Mouse (Mus musculus) lung, embryonic 16.5 days (tissue): ENCODE measurements at regions not wholly inside any gene's neighbourhood (a gene's known extent, or its start where the extent isn't known, plus 50 kb on each side); places are given as distances from the start of the nearest gene placed in this dataset.

ENCODE experiments used
- ATAC-seq: fragments of 200-750 bp; cut with Nextera tagmentation; 2 replicates; pipeline ENCODE4 v1.8.0; 2017; ENCODE audit warnings: low read depth, mild to moderate bottlenecking, moderate library complexity
- H3K27ac ChIP-seq: fragments of 300-500 bp; sonication (generic); 2 replicates; pipeline ENCODE4 v1.5.1; 2014; ENCODE audit warnings: mild to moderate bottlenecking, control low read depth, low read length
- H3K27me3 ChIP-seq: fragments of 300-500 bp; sonication (generic); 2 replicates; pipeline ENCODE4 v1.6.1; 2014; ENCODE audit warnings: low read depth, low read length, mixed read lengths; ENCODE audit not compliant: control insufficient read depth, insufficient read depth
- H3K36me3 ChIP-seq: fragments of 300-500 bp; sonication (generic); 2 replicates; pipeline ENCODE4 v1.6.1; 2014; ENCODE audit warnings: low read length; ENCODE audit not compliant: control insufficient read depth, insufficient read depth
- H3K4me1 ChIP-seq: fragments of 300-500 bp; sonication (generic); replicated peaks from 2 replicates; pipeline ENCODE4 v1.6.1; 2014; ENCODE audit warnings: low read length, mixed read lengths; ENCODE audit not compliant: control insufficient read depth, insufficient read depth
- H3K4me2 ChIP-seq: fragments of 300-500 bp; sonication (generic); 2 replicates; pipeline ENCODE4 v1.6.1; 2014; ENCODE audit warnings: low read depth, low read length, control low read depth
- H3K4me3 ChIP-seq: fragments of 300-500 bp; sonication (generic); 2 replicates; pipeline ENCODE4 v1.5.1; 2014; ENCODE audit warnings: mild to moderate bottlenecking, low read length, control low read depth
- H3K9ac ChIP-seq: fragments of 300-500 bp; sonication (generic); 2 replicates; pipeline ENCODE4 v1.6.1; 2014; ENCODE audit warnings: low read length, control low read depth
- H3K9me3 ChIP-seq: fragments of 300-500 bp; sonication (generic); 2 replicates; pipeline ENCODE4 v1.6.1; 2016; ENCODE audit warnings: low read length; ENCODE audit not compliant: control insufficient read depth
- WGBS: fragments of 180-500 bp; shearing (Covaris S2); extraction: QIAGEN DNeasy Blood & Tissue Kit; methylation state at CpG from one replicate; pipeline ENCODE4 v1.1.7; 2014; 5-methylcytosine and 5-hydroxymethylcytosine counted together

DNA sequence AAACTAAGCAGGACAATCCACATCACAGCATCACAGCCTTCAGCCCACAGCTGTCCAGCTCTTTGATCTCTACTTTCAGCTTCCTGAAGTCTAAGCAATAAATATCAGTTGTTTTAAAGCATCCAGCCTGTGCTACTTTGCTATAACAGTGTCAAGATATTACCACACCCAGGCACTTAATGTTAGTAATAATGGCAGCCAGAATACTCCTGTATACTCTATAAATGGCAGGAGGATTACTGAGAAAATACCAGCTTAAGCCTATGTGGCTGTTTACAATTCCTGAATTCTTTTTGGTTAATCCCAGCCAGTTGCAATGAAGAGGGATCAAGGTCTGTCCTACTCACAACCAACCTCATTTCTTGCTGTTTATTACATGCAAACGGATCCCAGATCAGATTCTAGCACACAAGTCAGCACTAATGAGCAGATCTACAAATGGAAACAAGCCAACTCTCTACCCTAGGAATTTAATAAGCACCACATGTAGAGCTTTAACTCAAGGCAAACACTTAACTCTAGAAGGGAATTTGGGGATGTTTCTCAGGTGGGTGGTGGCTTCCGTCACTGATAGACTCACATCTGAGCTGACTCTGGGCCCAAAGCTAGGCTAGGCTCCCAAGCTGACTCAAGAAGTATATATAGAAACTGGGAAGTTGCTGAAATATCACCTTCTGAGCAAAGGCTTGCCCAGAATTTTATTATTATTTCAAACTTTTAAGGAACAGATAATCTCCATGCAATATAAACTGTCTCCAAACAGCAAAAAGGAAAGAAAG lies 190.6 kb downstream of the Map2k4 start:
- Histone ChIP-seq H3K9ac (no peak overlapping the region), H3K9me3 (no peaks in the 10 kb centered on the region), H3K4me1 (no peaks in the 10 kb centered on the region; the same call in 1 of the 2 replicates), H3K36me3 (no peaks in the 10 kb centered on the region), H3K27me3 (no peaks in the 10 kb centered on the region), H3K4me3 (no peak overlapping the region), H3K4me2 (no peak overlapping the region), H3K27ac (no peak overlapping the region)
- ATAC-seq: no peak
- WGBS: 55% methylated on average over 2 of the region's 2 CpGs

DNA sequence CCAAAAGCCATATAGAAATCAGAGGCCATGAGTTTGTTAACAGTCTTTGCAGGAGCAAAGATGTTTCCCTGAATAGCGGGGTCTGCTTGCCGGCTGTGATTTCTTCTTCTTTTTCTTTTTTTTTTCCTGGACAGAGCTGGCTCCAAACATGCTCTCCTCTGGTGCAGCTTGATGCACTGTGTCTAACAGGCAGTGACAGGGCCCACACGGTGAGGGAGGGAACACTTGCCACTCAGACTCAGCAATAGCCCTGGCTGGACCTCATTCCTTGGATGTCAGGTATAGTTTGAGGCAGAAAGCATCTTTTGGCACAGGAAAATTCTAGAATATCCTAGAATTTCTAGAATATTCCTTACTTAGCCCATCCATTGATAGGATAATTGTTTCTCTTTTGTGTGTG lies 199.6 kb downstream of the Map2k4 start:
- H3K36me3 ChIP-seq: no peaks in the 10 kb centered on the region
- no peak overlapping the region for H3K4me2 ChIP-seq
- no peak overlapping the region for H3K4me3 ChIP-seq
- H3K9ac ChIP-seq: no peak overlapping the region
- no peaks in the 10 kb centered on the region for H3K27me3 ChIP-seq
- no peaks in the 10 kb centered on the region for H3K9me3 ChIP-seq
- H3K4me1 ChIP-seq: no peaks in the 10 kb centered on the region
- 48% methylated on average over 3 of the region's 3 CpGs for WGBS
- no peak for ATAC-seq
- no peak overlapping the region for H3K27ac ChIP-seq

DNA sequence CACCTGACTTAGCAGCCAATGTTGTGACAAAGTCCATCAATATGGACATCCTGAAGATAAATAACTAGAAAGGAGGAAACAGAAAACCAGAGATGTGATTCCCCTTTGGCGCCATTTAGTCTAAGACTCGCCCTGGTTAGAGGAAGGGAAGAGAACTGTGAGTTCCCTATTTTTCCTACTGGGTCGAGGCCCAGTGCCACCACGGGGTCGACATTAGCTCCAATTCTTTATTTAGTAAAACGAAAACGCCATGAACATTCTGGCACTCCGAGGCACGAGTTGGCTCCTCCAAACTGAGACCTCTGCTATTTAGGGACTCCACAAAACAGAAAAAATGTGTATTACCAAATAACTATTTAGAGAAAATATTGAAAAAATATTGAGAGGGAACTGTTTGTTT lies 220.3 kb downstream of the Map2k4 start:
- WGBS: 80% methylated on average over 9 of the region's 9 CpGs
- H3K27ac ChIP-seq: no peak overlapping the region
- ATAC-seq: no peak

DNA sequence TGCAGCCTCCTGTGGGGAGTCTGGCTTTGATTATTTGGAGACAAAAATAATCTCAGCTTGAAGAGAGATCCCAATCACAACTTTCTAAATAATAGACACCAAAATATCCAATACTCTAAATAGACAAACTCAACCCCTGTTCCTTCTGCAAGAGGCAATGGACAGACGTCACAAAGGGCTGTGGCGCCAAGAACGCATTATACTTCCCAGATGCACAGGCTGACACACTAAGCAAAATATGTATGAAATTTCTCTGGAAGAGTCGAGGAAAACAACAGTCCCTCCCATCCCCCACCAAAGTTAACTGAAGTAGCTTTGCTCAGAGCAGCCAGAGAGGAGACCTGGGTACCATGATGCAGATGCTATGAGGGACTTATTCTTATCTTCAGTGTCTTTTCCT lies 229.9 kb downstream of the Map2k4 start:
- Histone ChIP-seq H3K27ac (no peak overlapping the region), H3K36me3 (no peaks in the 10 kb centered on the region), H3K9ac (no peak overlapping the region), H3K4me1 (no peaks in the 10 kb centered on the region), H3K9me3 (no peaks in the 10 kb centered on the region), H3K27me3 (no peaks in the 10 kb centered on the region), H3K4me3 (no peak overlapping the region), H3K4me2 (no peak overlapping the region)
- no peak for ATAC-seq
- 70% methylated on average over 4 of the region's 4 CpGs for WGBS

More for the DNA sequence above, 220.3 kb downstream of the Map2k4 start:
- H3K4me2 ChIP-seq: no peak overlapping the region
- H3K27me3 ChIP-seq: no peaks in the 10 kb centered on the region
- no peaks in the 10 kb centered on the region; the same call in 1 of the 2 replicates for H3K9me3 ChIP-seq
- no peaks in the 10 kb centered on the region for H3K4me1 ChIP-seq
- no peak overlapping the region for H3K4me3 ChIP-seq
- no peak overlapping the region for H3K9ac ChIP-seq
- no peaks in the 10 kb centered on the region for H3K36me3 ChIP-seq

DNA sequence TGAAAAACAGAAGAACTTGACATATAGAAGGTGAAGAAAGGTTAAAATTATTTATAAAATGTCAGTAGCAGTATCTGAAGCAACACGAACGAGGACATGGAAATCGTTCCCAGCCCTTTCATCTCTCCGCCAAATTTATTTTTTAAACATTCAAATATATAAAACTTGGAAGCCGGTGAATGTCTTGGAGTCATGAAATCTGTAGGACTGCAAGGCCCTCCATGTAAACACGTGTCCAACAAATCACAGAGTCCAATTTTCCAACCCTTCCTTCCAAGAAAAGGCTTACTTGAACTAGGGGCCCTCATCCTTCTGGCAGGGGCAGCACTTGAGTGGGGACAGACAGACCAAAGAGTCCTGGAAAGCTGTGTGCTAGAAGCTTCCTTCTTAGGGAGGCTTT lies 237.0 kb downstream of the Map2k4 start:
- 54% methylated on average over 6 of the region's 6 CpGs for WGBS
- no peak overlapping the region for H3K4me2 ChIP-seq
- no peaks in the 10 kb centered on the region for H3K9me3 ChIP-seq
- H3K4me3 ChIP-seq: no peak overlapping the region
- H3K9ac ChIP-seq: no peak overlapping the region
- H3K4me1 ChIP-seq: 0 out of 2 replicates have a peak, but pooled peaks cover 3% of the 10 kb centered on the region
- peak overlapping the region; percentile 26; the same call in 1 of the 2 replicates for H3K27ac ChIP-seq
- no peaks in the 10 kb centered on the region for H3K36me3 ChIP-seq
- ATAC-seq: peak; percentile 88
- H3K27me3 ChIP-seq: no peaks in the 10 kb centered on the region

DNA sequence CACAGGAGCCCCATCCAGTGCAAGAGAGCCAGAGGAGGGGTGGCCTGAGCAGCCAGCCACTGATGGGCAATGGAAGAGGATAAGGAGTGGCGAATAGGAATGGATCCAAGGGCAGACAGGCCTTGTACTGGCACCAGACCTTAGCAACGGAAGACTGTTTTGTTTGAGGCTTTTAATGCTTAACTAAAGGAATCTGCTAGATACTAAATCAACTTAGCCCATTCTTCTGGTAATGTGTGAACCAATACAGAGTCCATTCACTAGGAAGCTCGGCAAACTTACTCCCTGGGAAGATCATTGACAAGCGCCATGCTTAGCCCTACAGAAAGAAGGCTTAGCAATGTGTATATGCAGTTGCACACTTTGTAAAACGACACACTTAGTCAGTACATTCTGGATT lies 243.8 kb downstream of the Map2k4 start:
- no peak overlapping the region for H3K27ac ChIP-seq
- no peaks in the 10 kb centered on the region for H3K9me3 ChIP-seq
- H3K36me3 ChIP-seq: no peaks in the 10 kb centered on the region
- no peaks in the 10 kb centered on the region for H3K4me1 ChIP-seq
- no peaks in the 10 kb centered on the region for H3K27me3 ChIP-seq
- ATAC-seq: no peak
- WGBS: 72% methylated on average over 5 of the region's 5 CpGs
- no peak overlapping the region for H3K9ac ChIP-seq
- H3K4me3 ChIP-seq: no peak overlapping the region
- H3K4me2 ChIP-seq: no peak overlapping the region

DNA sequence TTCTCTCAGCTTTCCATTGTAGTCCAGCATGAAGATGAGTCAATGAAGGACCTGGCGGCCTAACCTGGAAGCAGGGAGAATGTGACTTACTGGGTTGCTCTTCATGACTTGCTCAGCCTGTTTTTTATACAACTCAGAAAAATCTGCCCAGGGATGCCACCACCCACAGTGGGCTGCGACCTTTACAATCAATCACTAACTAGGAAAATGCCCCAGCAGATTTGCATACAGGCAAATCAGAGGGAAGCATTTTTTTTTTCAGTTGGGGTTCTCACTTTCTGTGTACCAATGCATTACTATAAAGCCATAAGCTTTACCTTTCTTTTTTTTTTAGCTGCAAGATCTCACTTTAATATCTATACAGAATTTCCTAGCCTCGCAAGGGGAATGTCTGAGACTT lies 244.5 kb downstream of the Map2k4 start:
- Histone ChIP-seq H3K4me1 (no peaks in the 10 kb centered on the region), H3K4me3 (no peak overlapping the region), H3K9me3 (no peaks in the 10 kb centered on the region), H3K4me2 (no peak overlapping the region), H3K27me3 (no peaks in the 10 kb centered on the region), H3K9ac (no peak overlapping the region), H3K27ac (no peak overlapping the region), H3K36me3 (no peaks in the 10 kb centered on the region)
- ATAC-seq: no peak
- WGBS: 79% methylated on average over 3 of the region's 3 CpGs

DNA sequence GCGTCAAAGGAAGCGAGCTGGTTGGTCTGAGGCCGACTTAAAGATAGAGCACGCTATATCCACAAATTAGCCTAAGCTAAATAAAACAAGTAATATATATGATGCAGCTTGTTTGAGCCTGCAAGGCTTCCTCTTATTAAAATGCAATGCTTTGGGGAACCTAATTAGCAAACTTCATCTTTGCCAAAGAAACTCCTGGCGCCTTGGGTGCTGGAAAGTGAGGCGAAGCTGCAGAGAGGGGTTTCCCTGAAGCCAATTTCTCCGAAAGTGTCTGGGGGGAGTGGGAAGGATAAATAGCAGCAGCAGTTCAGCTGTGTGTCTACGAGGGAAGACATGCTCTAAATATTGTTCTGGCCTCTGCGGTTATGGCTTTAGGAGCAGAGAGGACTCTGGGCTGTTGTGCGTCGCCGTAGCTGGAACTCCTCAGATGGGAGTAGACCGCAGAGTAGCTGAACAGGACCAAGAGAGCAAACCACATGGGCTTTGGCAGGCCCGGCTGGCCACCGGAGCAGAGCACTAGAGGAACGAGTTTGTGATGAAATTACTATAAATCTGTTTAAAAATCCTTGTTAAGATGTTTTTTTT lies 251.0 kb downstream of the Map2k4 start:
- ATAC-seq: peak; percentile 47; the same call in 1 of the 2 replicates
- H3K4me2 ChIP-seq: no peak overlapping the region
- H3K9me3 ChIP-seq: no peaks in the 10 kb centered on the region
- H3K27ac ChIP-seq: no peak overlapping the region; the same call in 1 of the 2 replicates
- H3K4me3 ChIP-seq: no peak overlapping the region
- no peaks in the 10 kb centered on the region for H3K36me3 ChIP-seq
- no peak overlapping the region for H3K9ac ChIP-seq
- 57% methylated on average over 16 of the region's 16 CpGs for whole genome bisulfite sequencing
- H3K27me3 ChIP-seq: no peaks in the 10 kb centered on the region
- no peaks in the 10 kb centered on the region for H3K4me1 ChIP-seq

DNA sequence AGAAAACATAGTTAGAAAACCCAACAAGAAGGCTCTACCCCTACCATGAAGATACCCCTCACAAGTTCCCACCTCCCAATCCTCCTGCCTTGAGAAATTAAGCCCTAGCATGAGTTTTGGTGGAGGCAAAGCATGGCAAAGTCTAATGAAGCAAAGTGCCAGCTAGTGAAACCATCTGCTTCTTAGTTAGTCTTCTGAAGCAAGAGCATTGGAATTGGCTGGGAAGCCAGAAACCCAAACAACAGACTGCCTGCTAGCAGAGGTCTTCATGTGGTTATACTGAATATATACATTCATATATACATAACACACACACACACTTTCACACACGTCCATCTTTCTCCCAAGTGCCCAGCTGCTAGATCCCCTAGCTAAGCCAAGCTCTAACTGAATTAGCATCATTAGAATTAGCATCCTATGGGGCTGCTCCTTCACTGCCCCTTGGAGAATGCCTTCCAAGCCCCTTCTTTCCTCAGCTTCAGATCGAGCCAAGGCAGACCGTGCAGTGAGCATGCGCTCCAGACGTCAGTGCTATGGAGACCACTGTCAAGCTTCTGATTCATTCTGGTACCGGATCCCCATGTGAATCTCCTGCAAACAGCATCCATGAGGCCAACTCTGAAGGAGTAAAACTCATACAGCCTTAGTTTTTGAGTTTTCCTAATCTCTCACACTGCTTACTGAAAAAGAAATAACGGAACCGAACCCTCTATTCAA lies 252.2 kb downstream of the Map2k4 start:
- 81% methylated on average over 8 of the region's 8 CpGs for WGBS
- Histone ChIP-seq H3K36me3 (no peaks in the 10 kb centered on the region), H3K4me1 (no peaks in the 10 kb centered on the region), H3K27me3 (no peaks in the 10 kb centered on the region), H3K4me2 (no peak overlapping the region), H3K9me3 (no peaks in the 10 kb centered on the region), H3K27ac (no peak overlapping the region), H3K9ac (no peak overlapping the region), H3K4me3 (no peak overlapping the region)
- no peak for ATAC-seq
